Comparison of ENCODE assay signal across 8 mouse cellular contexts in genomic region chr6:114921632-114922354, GRCm38 (mm10). TPM values are rescaled to one million over a fixed set of nuclear protein-coding genes. Genes with fewer than 3 reads are reported as not detected.
A peak's percentile ranks its signal among the peaks of the same experiment; 100 is the strongest.
DNase-seq lines count a peak whose midpoint lies in the region; ATAC-seq and TF ChIP-seq lines count a peak whose summit lies in the region.

No protein-coding gene starts in this region.

- no peaks in the 10 kb centered on the region for H3K27me3 ChIP-seq in embryonic facial prominence, embryonic 14.5 days (replicated peaks; ENCODE audit: control insufficient read depth, insufficient read depth, low read length)
- no peaks in the 10 kb centered on the region for H3K27me3 ChIP-seq in limb, embryonic 14.5 days (ENCODE audit: control insufficient read depth, insufficient read depth, low read length)
- no peaks in the 10 kb centered on the region for H3K27me3 ChIP-seq in midbrain, embryonic 15.5 days (replicated peaks)

- peaks cover 8% of the 10 kb centered on the region; the same call in 1 of the 2 replicates for H3K36me3 ChIP-seq in embryonic facial prominence, embryonic 14.5 days (ENCODE audit: control insufficient read depth, insufficient read depth, low read length)
- peaks cover 4% of the 10 kb centered on the region for H3K36me3 ChIP-seq in limb, embryonic 14.5 days (ENCODE audit: control insufficient read depth, insufficient read depth, low read length)
- H3K36me3 ChIP-seq in midbrain, embryonic 15.5 days (replicated peaks) = no peaks in the 10 kb centered on the region

- ATAC-seq in embryonic facial prominence, embryonic 14.5 days (ENCODE audit: low read depth) = peak; percentile 97
- peak; percentile 92 for ATAC-seq in limb, embryonic 14.5 days (ENCODE audit: low FRiP score, low read depth)
- peak; percentile 91 for ATAC-seq in midbrain, embryonic 15.5 days (replicated peaks)

- peak overlapping the region; percentile 61 for H3K4me2 ChIP-seq in embryonic facial prominence, embryonic 14.5 days (ENCODE audit: low read depth, low read length)
- H3K4me2 ChIP-seq in limb, embryonic 14.5 days (replicated peaks; ENCODE audit: low read depth, low read length, severe bottlenecking) = peak overlapping the region; percentile 88
- H3K4me2 ChIP-seq in midbrain, embryonic 15.5 days = peak overlapping the region; percentile 61

- H3K9me3 ChIP-seq in embryonic facial prominence, embryonic 14.5 days (ENCODE audit: control insufficient read depth, low read length) = no peaks in the 10 kb centered on the region
- H3K9me3 ChIP-seq in limb, embryonic 14.5 days (ENCODE audit: control insufficient read depth, low read length) = no peaks in the 10 kb centered on the region
- no peaks in the 10 kb centered on the region for H3K9me3 ChIP-seq in midbrain, embryonic 15.5 days

- peak overlapping the region; percentile 64 for H3K4me3 ChIP-seq in embryonic facial prominence, embryonic 14.5 days (ENCODE audit: low read depth, low read length)
- peak overlapping the region; percentile 56 for H3K4me3 ChIP-seq in limb, embryonic 14.5 days (replicated peaks; ENCODE audit: low read length)
- peak overlapping the region; percentile 45 for H3K4me3 ChIP-seq in midbrain, embryonic 15.5 days

- H3K9ac ChIP-seq in embryonic facial prominence, embryonic 14.5 days (ENCODE audit: low read depth, low read length) = peak overlapping the region; percentile 73
- peak overlapping the region; percentile 81 for H3K9ac ChIP-seq in limb, embryonic 14.5 days (ENCODE audit: low read depth, low read length, severe bottlenecking)
- peak overlapping the region; percentile 49 for H3K9ac ChIP-seq in midbrain, embryonic 15.5 days

- 1% methylated on average over 15 of the region's 15 CpGs for WGBS in embryonic facial prominence, embryonic 14.5 days
- WGBS in limb, embryonic 14.5 days = 2% methylated on average over 15 of the region's 15 CpGs
- 3% methylated on average over 15 of the region's 15 CpGs for WGBS in midbrain, embryonic 15.5 days

- peaks cover 30% of the 10 kb centered on the region for H3K4me1 ChIP-seq in embryonic facial prominence, embryonic 14.5 days (ENCODE audit: control insufficient read depth, insufficient read depth, low read length)
- peaks cover 28% of the 10 kb centered on the region for H3K4me1 ChIP-seq in limb, embryonic 14.5 days (ENCODE audit: control insufficient read depth, insufficient read depth, low read length)
- H3K4me1 ChIP-seq in midbrain, embryonic 15.5 days = peaks cover 49% of the 10 kb centered on the region

- peak; percentile 99; the same call in 1 of the 2 replicates for TF ChIP-seq POLR2A in limb, embryonic 14.5 days (IDR thresholded peaks at IDR 0.05; ENCODE audit: borderline replicate concordance, extremely low read depth, insufficient read depth, insufficient read length)

- peak overlapping the region; percentile 91 for H3K27ac ChIP-seq in embryonic facial prominence, embryonic 14.5 days (replicated peaks; ENCODE audit: low read depth, low read length)
- H3K27ac ChIP-seq in limb, embryonic 14.5 days (replicated peaks; ENCODE audit: low read depth, low read length) = peak overlapping the region; percentile 85
- H3K27ac ChIP-seq in midbrain, embryonic 15.5 days = peak overlapping the region; percentile 69

- peak; percentile 92 to 96 for DNase-seq in adrenal gland, adult (ENCODE audit: inconsistent age in 2 of 2, low spot score in 1 of 2)
- DNase-seq in embryonic facial prominence, embryonic 14.5 days (ENCODE audit: low spot score) = peak; percentile 98
- DNase-seq in heart, adult 8-10 months (ENCODE audit: low spot score) = peak; percentile 94
- DNase-seq in kidney, adult 8-10 months = peak; percentile 91 to 95
- DNase-seq in limb, embryonic 14.5 days (ENCODE audit: low spot score) = peak; percentile 90
- DNase-seq in spleen, adult 12 weeks (ENCODE audit: low spot score) = peak; percentile 52
- no peak for DNase-seq in cerebellum, adult 11 months

RNA-seq across cellular contexts. Expression of gene Vgll4, which starts 48.0 kb away (rescaled TPM):
- 76.8 and 80.2 TPM in 2 replicates for polyA plus RNA-seq in embryonic facial prominence, embryonic 14.5 days (2014; fragmentation: Nextera tagmentation; extraction: Ambion mirVana)
- 10 to 100 TPM; 19.9 to 23.5 (median 21.4) TPM for total RNA-seq in heart, adult 8-10 months (2022)
- polyA plus RNA-seq in limb, embryonic 14.5 days (2012; rRNA removed) = 70.1 and 91.7 TPM in 2 replicates
- polyA plus RNA-seq in limb, embryonic 14.5 days (2014; fragmentation: Nextera tagmentation; extraction: Ambion mirVana) = 103 and 113 TPM in 2 replicates
- polyA plus RNA-seq in midbrain, embryonic 15.5 days (2015; fragmentation: Nextera tagmentation; extraction: Ambion mirVana) = 47.3 and 52.4 TPM in 2 replicates
